In genomic region chr2:180995457-180995856, GRCm38 (mm10) we compare ENCODE assay signal across 24 mouse cellular contexts. TPM values are rescaled to one million over a fixed set of nuclear protein-coding genes. Genes with fewer than 3 reads are reported as not detected.
A peak's percentile ranks its signal among the peaks of the same experiment; 100 is the strongest.
DNase-seq lines count a peak whose midpoint lies in the region; ATAC-seq and TF ChIP-seq lines count a peak whose summit lies in the region.
"Had no signal": no experiment of that assay in that cellular context is flagged by ENCODE, and none has a peak within 500 bp of the region (broad histone marks: within the 10 kb centered on the region; RNA-seq: fewer than 3 reads in every experiment).

No protein-coding gene starts in this region.

- no peak overlapping the region for H3ac ChIP-seq in myocyte (ENCODE audit: control insufficient read depth, insufficient read length)

- H3K36me3 ChIP-seq in hindbrain, embryonic 16.5 days (ENCODE audit: control insufficient read depth, insufficient read depth, low read length): no peaks in the 10 kb centered on the region
- no peaks in the 10 kb centered on the region for H3K36me3 ChIP-seq in hindbrain, embryonic 12.5 days
- H3K36me3 ChIP-seq in myocyte (ENCODE audit: control insufficient read depth, insufficient read depth): no peaks in the 10 kb centered on the region
- H3K36me3 ChIP-seq: embryonic facial prominence, embryonic 10.5 days; embryonic facial prominence, embryonic 12.5 days; forebrain, embryonic 15.5 days; G1E had no signal

- no peaks in the 10 kb centered on the region for H3K9me3 ChIP-seq in hindbrain, embryonic 16.5 days (ENCODE audit: control insufficient read depth, low read length)
- H3K9me3 ChIP-seq in hindbrain, embryonic 12.5 days (replicated peaks): no peaks in the 10 kb centered on the region
- H3K9me3 ChIP-seq: embryonic facial prominence, embryonic 10.5 days; embryonic facial prominence, embryonic 12.5 days; forebrain, embryonic 13.5 days; forebrain, embryonic 15.5 days; G1E had no signal

- no peak for TF ChIP-seq POLR2A in myocyte (IDR thresholded peaks at IDR 0.05; ENCODE audit: insufficient read length, low read depth)

- no peak overlapping the region for H3K27ac ChIP-seq in hindbrain, embryonic 16.5 days (ENCODE audit: low read depth, low read length)
- H3K27ac ChIP-seq in hindbrain, embryonic 12.5 days: no peak overlapping the region
- H3K27ac ChIP-seq: embryonic facial prominence, embryonic 10.5 days; embryonic facial prominence, embryonic 12.5 days; forebrain, embryonic 13.5 days; forebrain, embryonic 15.5 days had no signal

- whole genome bisulfite sequencing in hindbrain, embryonic 16.5 days: 81% methylated on average over 4 of the region's 4 CpGs
- 73% methylated on average over 4 of the region's 4 CpGs for WGBS in hindbrain, embryonic 12.5 days

- intact Hi-C loops in left cerebral cortex, postnatal 4 days (cut with DNase I): loop anchor here (5.0 kb wide), 1 partner anchor 67 kb away; no protein-coding TSS in a partner anchor

- H3K27me3 ChIP-seq in hindbrain, embryonic 16.5 days (replicated peaks; ENCODE audit: control insufficient read depth, insufficient read depth, low read length): no peaks in the 10 kb centered on the region
- no peaks in the 10 kb centered on the region for H3K27me3 ChIP-seq in hindbrain, embryonic 12.5 days
- peaks cover 18% of the 10 kb centered on the region for H3K27me3 ChIP-seq in myocyte (ENCODE audit: control insufficient read depth, insufficient read depth, insufficient read length)
- H3K27me3 ChIP-seq: CH12.LX; embryonic facial prominence, embryonic 12.5 days; forebrain, embryonic 13.5 days; forebrain, embryonic 15.5 days had no signal

- H3K4me3 ChIP-seq in hindbrain, embryonic 16.5 days (ENCODE audit: low read length): no peak overlapping the region
- H3K4me3 ChIP-seq in hindbrain, embryonic 12.5 days: no peak overlapping the region
- H3K4me3 ChIP-seq in myocyte: no peak overlapping the region
- H3K4me3 ChIP-seq: embryonic facial prominence, embryonic 10.5 days; embryonic facial prominence, embryonic 12.5 days; forebrain, embryonic 13.5 days; forebrain, embryonic 15.5 days had no signal

- H3K4me1 ChIP-seq in hindbrain, embryonic 16.5 days (ENCODE audit: control insufficient read depth, insufficient read depth, low read depth, low read length): peaks cover 2% of the 10 kb centered on the region; the same call in 1 of the 2 replicates
- no peaks in the 10 kb centered on the region for H3K4me1 ChIP-seq in hindbrain, embryonic 12.5 days
- H3K4me1 ChIP-seq: embryonic facial prominence, embryonic 10.5 days; embryonic facial prominence, embryonic 12.5 days; forebrain, embryonic 13.5 days; forebrain, embryonic 15.5 days had no signal

- 0 out of 2 replicates have a peak, but pooled peaks have one; percentile 3 for ATAC-seq in hindbrain, embryonic 16.5 days
- ATAC-seq in hindbrain, embryonic 12.5 days (ENCODE audit: low FRiP score): no peak
- ATAC-seq: activated CD4-positive, CD25-positive, alpha-beta regulatory T cell, adult 4 months; CD4-positive, CD25-positive, alpha-beta regulatory T cell, adult 4 months; forebrain, embryonic 15.5 days; Patski had no signal

- no peaks in the 10 kb centered on the region for H3K79me2 ChIP-seq in myocyte (ENCODE audit: control insufficient read depth, insufficient read depth)

- no peak overlapping the region for H3K9ac ChIP-seq in hindbrain, embryonic 16.5 days (ENCODE audit: low read depth, low read length)
- no peak overlapping the region for H3K9ac ChIP-seq in hindbrain, embryonic 12.5 days
- H3K9ac ChIP-seq: embryonic facial prominence, embryonic 12.5 days; forebrain, embryonic 13.5 days; forebrain, embryonic 15.5 days had no signal

- DNase-seq in cerebellum, postnatal 10 days: peak; percentile 44 to 52
- DNase-seq in cerebellum, adult 18-20 months: no peak
- DNase-seq in left cerebral cortex, postnatal 4 days: peak; percentile 25
- no peak for DNase-seq in left cerebral cortex, adult 8-10 months (ENCODE audit: low spot score in 2 of 2)
- DNase-seq: adrenal gland, adult 8-10 months; adrenal gland, postnatal 14 days; adrenal gland, postnatal 36 days; B cell, adult 2 months; cerebellum, adult 11-12 months; cerebellum, adult 8-10 months; cerebellum, adult 9-11 months; cerebellum, postnatal 25 days had no signal

- no peak overlapping the region for H3K4me2 ChIP-seq in hindbrain, embryonic 16.5 days (ENCODE audit: low read length)
- no peak overlapping the region for H3K4me2 ChIP-seq in hindbrain, embryonic 12.5 days (replicated peaks)
- H3K4me2 ChIP-seq in myocyte (ENCODE audit: low read depth): no peak overlapping the region
- H3K4me2 ChIP-seq: embryonic facial prominence, embryonic 12.5 days; forebrain, embryonic 13.5 days; forebrain, embryonic 15.5 days had no signal

TF ChIP-seq in myocyte, 11 proteins besides CTCF, POLR2A, EP300 and RAD21:
- TF ChIP-seq USF1 (IDR thresholded peaks at IDR 0.05; ENCODE audit: low read depth) (no peak), POLR2AphosphoS2 (IDR thresholded peaks at IDR 0.05; ENCODE audit: insufficient read length, low read depth) (peak; percentile 9)

RNA-seq across cellular contexts. Expression of gene Col20a1, which starts 9.1 kb away (rescaled TPM):
- 0.04 and 0.27 TPM in 2 replicates for polyA plus RNA-seq in hindbrain, embryonic 16.5 days (2015; fragmentation: Nextera tagmentation; extraction: Ambion mirVana)
- polyA plus RNA-seq in hindbrain, embryonic 12.5 days (2016; fragmentation: Nextera tagmentation; extraction: Ambion mirVana): 1.8 and 2.1 TPM in 2 replicates
- under 1 TPM; 0.50 to 0.87 TPM for total RNA-seq in left cerebral cortex, postnatal 4 days (2021)
- 1 to 10 TPM; 1.1 to 3.2 (median 1.2) TPM for total RNA-seq in left cerebral cortex, adult 8-10 months (2022)
- polyA plus RNA-seq in myocyte (2012; fragmentation: generic; extraction: Trizol): 0.24 TPM

RNA-seq across cellular contexts. Expression of gene Arfgap1, which starts 28.4 kb away (rescaled TPM):
- polyA plus RNA-seq in hindbrain, embryonic 16.5 days (2015; fragmentation: Nextera tagmentation; extraction: Ambion mirVana): 121 and 123 TPM in 2 replicates
- polyA plus RNA-seq in hindbrain, embryonic 12.5 days (2016; fragmentation: Nextera tagmentation; extraction: Ambion mirVana): 100 TPM in 2 replicates
- total RNA-seq in left cerebral cortex, postnatal 4 days (2021): 100 to 1,000 TPM; 103 to 119 TPM
- 100 to 1,000 TPM; 137 to 153 (median 140) TPM for total RNA-seq in left cerebral cortex, adult 8-10 months (2022)
- 55.4 TPM for polyA plus RNA-seq in myocyte (2012; fragmentation: generic; extraction: Trizol)

RNA-seq across cellular contexts. Expression of gene Nkain4, which starts 41.0 kb away (rescaled TPM):
- 106 and 107 TPM in 2 replicates for polyA plus RNA-seq in hindbrain, embryonic 16.5 days (2015; fragmentation: Nextera tagmentation; extraction: Ambion mirVana)
- 81.2 and 86.4 TPM in 2 replicates for polyA plus RNA-seq in hindbrain, embryonic 12.5 days (2016; fragmentation: Nextera tagmentation; extraction: Ambion mirVana)
- total RNA-seq in left cerebral cortex, postnatal 4 days (2021): 10 to 100 TPM; 31.0 to 33.5 TPM
- 10 to 100 TPM; 43.8 to 48.3 (median 46.8) TPM for total RNA-seq in left cerebral cortex, adult 8-10 months (2022)
- polyA plus RNA-seq in myocyte (2012; fragmentation: generic; extraction: Trizol): not detected
- total RNA-seq: CH12.LX, G1E had no signal
- polyA plus RNA-seq: activated CD4-positive, CD25-positive, alpha-beta regulatory T cell, adult 4 months; CD4-positive, CD25-positive, alpha-beta regulatory T cell, adult 4 months; G1E had no signal

RNA-seq across cellular contexts. Expression of gene Chrna4, which starts 47.9 kb away (rescaled TPM):
- 40.4 and 43.8 TPM in 2 replicates for polyA plus RNA-seq in hindbrain, embryonic 16.5 days (2015; fragmentation: Nextera tagmentation; extraction: Ambion mirVana)
- polyA plus RNA-seq in hindbrain, embryonic 12.5 days (2016; fragmentation: Nextera tagmentation; extraction: Ambion mirVana): 44.6 and 47.0 TPM in 2 replicates
- total RNA-seq in left cerebral cortex, postnatal 4 days (2021): 10 to 100 TPM; 26.8 to 33.5 TPM
- 10 to 100 TPM; 37.9 to 43.7 (median 41.7) TPM for total RNA-seq in left cerebral cortex, adult 8-10 months (2022)
- not detected for polyA plus RNA-seq in myocyte (2012; fragmentation: generic; extraction: Trizol)
- total RNA-seq: CH12.LX had no signal
- polyA plus RNA-seq: activated CD4-positive, CD25-positive, alpha-beta regulatory T cell, adult 4 months; CD4-positive, CD25-positive, alpha-beta regulatory T cell, adult 4 months; G1E had no signal

Comparison
In these comparisons a context has a peak if more than half of its experiments do, and no peak if none do; other contexts are left out.
1. DNase-seq: peak in cerebellum, postnatal 10 days (2 of 2) and left cerebral cortex, postnatal 4 days (single experiment); none in cerebellum, adult 18-20 months (0 of 2) and left cerebral cortex, adult 8-10 months (0 of 2).
2. RNA of gene Nkain4, which starts 41.0 kb away (polyA plus RNA-seq): 106 to 107 TPM in hindbrain, embryonic 16.5 days and 81.2 to 86.4 TPM in hindbrain, embryonic 12.5 days; not detected in myocyte (single experiment); every median in the first group is over 10 times any median in the second.